Comparison of ENCODE assay signal across 24 mouse cellular contexts in the genomic region with DNA sequence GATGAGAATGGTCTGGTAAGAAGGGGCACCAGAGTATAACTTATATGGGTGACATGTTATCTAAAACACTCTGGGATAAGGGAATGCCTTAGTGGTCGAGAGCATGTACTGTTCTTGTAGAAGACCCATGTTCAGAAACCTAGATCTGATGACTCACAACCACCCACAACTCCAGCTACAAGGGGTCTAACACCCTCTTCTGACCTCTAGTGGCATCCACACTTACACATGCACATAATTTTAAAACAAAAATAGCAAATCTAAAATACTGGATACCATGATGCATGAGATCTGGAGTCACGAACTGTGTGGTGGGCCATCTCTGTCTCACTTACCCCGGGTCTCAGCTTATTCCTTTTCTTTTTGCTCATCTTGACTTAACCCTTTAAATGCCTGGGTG. TPM values are rescaled to one million over a fixed set of nuclear protein-coding genes. Genes with fewer than 3 reads are reported as not detected.
DNase-seq lines count a peak whose midpoint lies in the region; ATAC-seq and TF ChIP-seq lines count a peak whose summit lies in the region.
"Had no signal": no experiment of that assay in that cellular context is flagged by ENCODE, and none has a peak within 500 bp of the region (broad histone marks: within the 10 kb centered on the region; RNA-seq: fewer than 3 reads in every experiment).

No protein-coding gene starts in this region.

- TF ChIP-seq CTCF in CH12.LX (conservative IDR thresholded peaks at IDR 0.05 in 1 of 2, IDR thresholded peaks at IDR 0.05 in 1 of 2; ENCODE audit: low read depth in 2 of 2, low read length in 2 of 2) = peak in 1 of 2 experiments; percentile 52; a peak in 2 of 4 replicates

- WGBS in hindbrain, embryonic 11.5 days = 82% methylated on average over 3 of the region's 3 CpGs

- H3K9me3 ChIP-seq in CH12.LX (replicated peaks; ENCODE audit: low read length) = no peaks in the 10 kb centered on the region
- H3K9me3 ChIP-seq in hindbrain, embryonic 11.5 days (ENCODE audit: control insufficient read depth, low read length) = no peaks in the 10 kb centered on the region
- H3K9me3 ChIP-seq: embryonic facial prominence, embryonic 12.5 days; forebrain, embryonic 15.5 days; heart, embryonic 15.5 days; hindbrain, embryonic 10.5 days; hindbrain, embryonic 15.5 days had no signal

- TF ChIP-seq POLR2A in CH12.LX (IDR thresholded peaks at IDR 0.05; ENCODE audit: low read depth, low read length) = no peak

- TF ChIP-seq RAD21 in CH12.LX (IDR thresholded peaks at IDR 0.05; ENCODE audit: low read depth, low read length) = peak; percentile 52

- intact Hi-C loops in heart, postnatal 10 days (cut with DNase I) = no loop called here
- intact Hi-C loops in gastrocnemius, postnatal 14 days (cut with DNase I; ENCODE audit: low total_unique reads) = no loop called here

- TF ChIP-seq EP300 in CH12.LX (IDR thresholded peaks at IDR 0.05; ENCODE audit: low read length) = no peak

- no peak for ATAC-seq in hindbrain, embryonic 11.5 days (ENCODE audit: low FRiP score)
- ATAC-seq: forebrain, embryonic 15.5 days; intestine, postnatal 0 days had no signal

- in situ Hi-C loops in CH12.LX (cut with MboI; ENCODE audit: low pct_ligation_motif_present, low pct_unique_long_range_greater_than_20kb, low sequenced_read_pairs) = loop anchor here (5.0 kb wide), 1 partner anchor 73 kb away; no protein-coding TSS in a partner anchor

- no peaks in the 10 kb centered on the region for H3K79me2 ChIP-seq in CH12.LX (replicated peaks; ENCODE audit: control insufficient read depth, extremely low read depth, insufficient read depth, poor library complexity, severe bottlenecking)

- DNase-seq in heart, adult 11 months = peak; percentile 66
- no peak for DNase-seq in heart, postnatal 10 days
- DNase-seq in CH12.LX (ENCODE audit: extremely low read depth) = peak; percentile 32
- DNase-seq in induced T-regulatory cell, adult 2 months (ENCODE audit: low read depth) = peak; percentile 76
- no peak for DNase-seq in cerebellum, adult 11 months
- no peak for DNase-seq in hindbrain, embryonic 11.5 days (ENCODE audit: low spot score)
- no peak for DNase-seq in gastrocnemius, postnatal 14 days
- DNase-seq: adrenal gland, adult 8-10 months; adrenal gland, postnatal 36 days; cerebellum, adult 2 months; cerebellum, postnatal 10 days; heart, adult 2 months had no signal

- H3K36me3 ChIP-seq in CH12.LX (replicated peaks in 1 of 2; ENCODE audit: control insufficient read depth in 1 of 2, insufficient read depth in 1 of 2, low read length in 1 of 2) = no peaks in the 10 kb centered on the region
- no peaks in the 10 kb centered on the region for H3K36me3 ChIP-seq in hindbrain, embryonic 11.5 days (ENCODE audit: control insufficient read depth, insufficient read depth, low read length)
- H3K36me3 ChIP-seq: embryonic facial prominence, embryonic 12.5 days; forebrain, embryonic 15.5 days; heart, embryonic 15.5 days; hindbrain, embryonic 10.5 days; hindbrain, embryonic 15.5 days had no signal

- no peak overlapping the region for H3K4me2 ChIP-seq in CH12.LX (ENCODE audit: insufficient read depth, low read depth, poor library complexity, severe bottlenecking)
- no peak overlapping the region for H3K4me2 ChIP-seq in hindbrain, embryonic 11.5 days (replicated peaks; ENCODE audit: low read depth, low read length)
- H3K4me2 ChIP-seq: embryonic facial prominence, embryonic 12.5 days; forebrain, embryonic 15.5 days; heart, embryonic 11.5 days; heart, embryonic 15.5 days; hindbrain, embryonic 15.5 days had no signal

- no peak overlapping the region for H3K9ac ChIP-seq in CH12.LX (ENCODE audit: insufficient read depth, low read depth)
- no peak overlapping the region for H3K9ac ChIP-seq in hindbrain, embryonic 11.5 days (ENCODE audit: low read depth, low read length)
- H3K9ac ChIP-seq: embryonic facial prominence, embryonic 12.5 days; forebrain, embryonic 15.5 days; heart, embryonic 15.5 days; hindbrain, embryonic 15.5 days had no signal

- dilution Hi-C loops in CH12.LX (cut with MboI; ENCODE audit: extremely low pct_ligation_motif_present, extremely low pct_unique_long_range_greater_than_20kb, low sequenced_read_pairs) = no loop called here

- H3K27ac ChIP-seq in CH12.LX (ENCODE audit: insufficient read depth, low read depth) = peak overlapping the region; percentile 96
- H3K27ac ChIP-seq in hindbrain, embryonic 11.5 days (ENCODE audit: low read depth, low read length) = no peak overlapping the region
- H3K27ac ChIP-seq: embryonic facial prominence, embryonic 12.5 days; forebrain, embryonic 15.5 days; heart, adult 2 months; heart, embryonic 15.5 days; hindbrain, embryonic 10.5 days; hindbrain, embryonic 15.5 days had no signal

- H3K4me3 ChIP-seq in CH12.LX (replicated peaks in 1 of 3; ENCODE audit: low read depth in 2 of 3, low read length in 2 of 3, poor library complexity in 1 of 3) = no peak overlapping the region
- no peak overlapping the region for H3K4me3 ChIP-seq in hindbrain, embryonic 11.5 days (ENCODE audit: low read depth, low read length)
- H3K4me3 ChIP-seq: embryonic facial prominence, embryonic 12.5 days; forebrain, embryonic 15.5 days; heart, adult 2 months; heart, embryonic 15.5 days; hindbrain, embryonic 10.5 days; hindbrain, embryonic 15.5 days had no signal

- peaks cover 26 to 81% of the 10 kb centered on the region in 2 experiments for H3K4me1 ChIP-seq in CH12.LX (ENCODE audit: control insufficient read depth in 1 of 2, insufficient read depth in 2 of 2)
- no peaks in the 10 kb centered on the region for H3K4me1 ChIP-seq in hindbrain, embryonic 11.5 days (replicated peaks; ENCODE audit: control insufficient read depth, insufficient read depth, low read length)
- H3K4me1 ChIP-seq: embryonic facial prominence, embryonic 12.5 days had no signal

- H3K27me3 ChIP-seq in CH12.LX (replicated peaks) = no peaks in the 10 kb centered on the region
- H3K27me3 ChIP-seq in hindbrain, embryonic 11.5 days (ENCODE audit: control insufficient read depth, insufficient read depth, low read length) = no peaks in the 10 kb centered on the region
- H3K27me3 ChIP-seq: embryonic facial prominence, embryonic 12.5 days; forebrain, embryonic 15.5 days; heart, embryonic 15.5 days; hindbrain, embryonic 15.5 days had no signal

TF ChIP-seq in CH12.LX, 34 proteins besides CTCF, POLR2A, EP300 and RAD21:
- TF ChIP-seq IRF4 (IDR thresholded peaks at IDR 0.05; ENCODE audit: low read depth, low read length) (no peak; the same call in 1 of the 2 replicates), ZKSCAN1 (IDR thresholded peaks at IDR 0.05; ENCODE audit: borderline replicate concordance, low read depth, low read length) (no peak), TBP (conservative IDR thresholded peaks at IDR 0.05; ENCODE audit: low read depth, low read length) (no peak), MXI1 (IDR thresholded peaks at IDR 0.05; ENCODE audit: low read depth, low read length) (no peak), NRF1 (IDR thresholded peaks at IDR 0.05; ENCODE audit: low read depth, low read length) (no peak), TCF12 (IDR thresholded peaks at IDR 0.05; ENCODE audit: low read depth, low read length) (no peak), ETS1 (conservative IDR thresholded peaks at IDR 0.05; ENCODE audit: low read depth, low read length) (no peak), RCOR1 (conservative IDR thresholded peaks at IDR 0.05; ENCODE audit: low read depth, low read length) (no peak), BHLHE40 (IDR thresholded peaks at IDR 0.05; ENCODE audit: low read depth, low read length) (no peak), MYC (IDR thresholded peaks at IDR 0.05; ENCODE audit: low read depth, low read length) (no peak), HCFC1 (IDR thresholded peaks at IDR 0.05; ENCODE audit: low read depth, low read length) (no peak), MAX (IDR thresholded peaks at IDR 0.05; ENCODE audit: low read length) (no peak), MEF2A (IDR thresholded peaks at IDR 0.05; ENCODE audit: borderline replicate concordance, low read depth, low read length) (peak; percentile 26; the same call in 1 of the 2 replicates), JUND (conservative IDR thresholded peaks at IDR 0.05; ENCODE audit: low read depth, low read length) (peak; percentile 52; the same call in 1 of the 2 replicates), SMC3 (IDR thresholded peaks at IDR 0.05; ENCODE audit: low read depth, low read length) (peak; percentile 57), JUN (IDR thresholded peaks at IDR 0.05; ENCODE audit: insufficient read depth, low read depth, low read length) (0 out of 2 replicates have a peak, but pooled peaks have one; percentile 8), ZNF384 (IDR thresholded peaks at IDR 0.05; ENCODE audit: low read depth, low read length) (no peak), E2F4 (IDR thresholded peaks at IDR 0.05; ENCODE audit: insufficient replicate concordance, low read depth, low read length) (no peak), USF2 (conservative IDR thresholded peaks at IDR 0.05; ENCODE audit: low read depth, low read length) (no peak; the same call in 1 of the 2 replicates), CHD1 (IDR thresholded peaks at IDR 0.05; ENCODE audit: low read depth, low read length) (no peak)

RNA-seq across cellular contexts. Expression of a gene that starts 37.7 kb away (rescaled TPM):
- total RNA-seq in heart, postnatal 10 days (2021) = under 1 TPM; 0.10 to 0.31 TPM
- total RNA-seq in CH12.LX (2012; rRNA removed) (0.08 and 0.13 TPM in 2 replicates), CH12.LX (2014; rRNA removed) (not detected in 2 replicates)
- 0.11 TPM in 1 of 2 replicates, not detected in the other for polyA plus RNA-seq in CH12.LX (2012; ENCODE audit: insufficient read length, low read depth)
- polyA plus RNA-seq in hindbrain, embryonic 11.5 days (2014; fragmentation: Nextera tagmentation; extraction: Ambion mirVana) = 0.08 and 0.25 TPM in 2 replicates
- total RNA-seq in gastrocnemius, postnatal 14 days (2021) = under 1 TPM; 0.11 to 0.31 TPM
- total RNA-seq: adrenal gland, postnatal 36 days; ES-E14; gastrocnemius, adult 8-10 months had no signal
- polyA plus RNA-seq: cerebellum, adult 2 months; forebrain, embryonic 11.5 days; hindbrain, embryonic 15.5 days had no signal

RNA-seq across cellular contexts. Expression of a gene that starts 53.2 kb away (rescaled TPM):
- under 1 TPM in 1 of 2 experiments, not detected in 1; 0.22 TPM for total RNA-seq in heart, postnatal 10 days (2021)
- total RNA-seq in CH12.LX (2012; rRNA removed) (27.4 and 54.7 TPM in 2 replicates), CH12.LX (2014; rRNA removed) (49.8 and 53.7 TPM in 2 replicates)
- polyA plus RNA-seq in CH12.LX (2012; ENCODE audit: insufficient read length, low read depth) = 11.6 and 13.1 TPM in 2 replicates
- not detected in 2 replicates for polyA plus RNA-seq in hindbrain, embryonic 11.5 days (2014; fragmentation: Nextera tagmentation; extraction: Ambion mirVana)
- not detected for total RNA-seq in gastrocnemius, postnatal 14 days (2021)
- total RNA-seq: adrenal gland, adult 8-10 months; adrenal gland, postnatal 36 days; common myeloid progenitor, adult 5-6 weeks; ES-E14; gastrocnemius, adult 8-10 months; gastrocnemius, postnatal 4 days had no signal
- polyA plus RNA-seq: cerebellum, adult 2 months; embryonic facial prominence, embryonic 12.5 days; forebrain, embryonic 11.5 days; forebrain, embryonic 15.5 days; hindbrain, embryonic 10.5 days; hindbrain, embryonic 15.5 days; intestine, postnatal 0 days had no signal

Comparison
In these comparisons a context has a peak if more than half of its experiments do, and no peak if none do; other contexts are left out.
1. DNase-seq: peak in heart, adult 11 months (single experiment), CH12.LX (single experiment) and induced T-regulatory cell, adult 2 months (single experiment); none in heart, postnatal 10 days (0 of 2), cerebellum, adult 11 months (single experiment), hindbrain, embryonic 11.5 days (single experiment) and gastrocnemius, postnatal 14 days (single experiment).
2. RNA of a gene that starts 53.2 kb away (total RNA-seq): 27.4 to 54.7 TPM in CH12.LX; 0.22 TPM in heart, postnatal 10 days and not detected in gastrocnemius, postnatal 14 days; every median in the first group is over 10 times any median in the second.